Mouse (Mus musculus) granulocyte monocyte progenitor cell, adult 5-6 weeks (primary cell): ENCODE results near the gene Tenm4. TPM values are rescaled to one million over a fixed set of nuclear protein-coding genes. Genes with fewer than 3 reads are reported as not detected.

Source experiments
- ATAC-seq: replicated peaks from 2 replicates; pipeline ENCODE4 v1.8.0; 2016; ENCODE audit warnings: mild to moderate bottlenecking, moderate TSS enrichment, inconsistent platforms; ENCODE audit not compliant: poor library complexity, severe bottlenecking
- total RNA-seq, 2 experiments: library from RNA; stranded (forward) in 1 of 2; stranded (reverse) in 1 of 2; fragments of 200-712, 200-1000 nt in 1 of 2; fragments of >200 nt in 1 of 2; fragmentation: Nextera tagmentation in 1 of 2; gene quantifications; 2 replicates each; pipeline ENCODE4 v1.2.3; 2014 to 2017

Tenm4 gene
- total RNA-seq, 2 experiments from 2014 or later: not detected

DNA sequence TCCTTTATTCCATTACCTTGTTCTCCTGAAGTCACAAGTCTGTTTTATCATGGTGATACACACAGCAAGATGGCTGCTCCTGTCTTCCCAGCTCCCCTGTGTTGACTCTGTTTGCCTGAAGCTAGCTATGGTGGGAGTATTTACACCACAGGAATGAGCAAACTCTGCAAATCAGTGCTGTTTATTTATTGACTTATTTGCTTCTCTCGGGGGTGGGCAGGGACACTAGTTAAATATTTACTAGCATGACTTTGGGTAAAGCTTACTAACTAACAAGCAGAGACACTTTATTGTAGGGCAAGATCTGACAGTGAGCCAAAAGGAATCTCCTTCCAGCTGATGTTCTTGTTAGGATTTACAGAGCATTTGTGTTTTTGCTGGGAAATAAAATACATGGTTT, 160.1 kb downstream of the Tenm4 start:
- no peak for ATAC-seq

- no peak for ATAC-seq
Observed at GRCm38 (mm10) chr7:96334361-96334760, 163.3 kb downstream of the Tenm4 start.

GRCm38 (mm10) chr7:96336376-96336775, 165.3 kb downstream of the Tenm4 start:
- no peak for ATAC-seq

GRCm38 (mm10) chr7:96340826-96341225, 169.8 kb downstream of the Tenm4 start:
- ATAC-seq: no peak

DNA sequence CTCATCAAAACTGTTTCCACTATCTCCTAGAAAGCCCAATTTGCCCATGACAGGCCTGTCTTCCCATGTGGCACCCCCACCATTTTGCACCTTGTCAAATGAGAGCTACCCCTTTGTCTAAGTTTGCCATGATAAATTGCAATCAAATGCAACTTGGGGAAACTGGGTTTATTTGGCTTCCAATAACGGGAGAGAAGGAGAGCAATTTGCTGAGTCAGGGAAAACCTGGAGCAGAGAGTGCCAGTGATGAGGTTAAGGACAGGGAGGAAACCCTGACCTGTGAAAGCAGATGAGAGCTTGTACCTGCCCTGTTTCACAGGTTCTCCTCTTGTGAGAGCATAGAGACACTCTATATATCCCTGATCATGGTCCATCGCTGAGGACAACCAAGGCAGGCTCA, 170.4 kb downstream of the Tenm4 start:
- ATAC-seq: no peak

DNA sequence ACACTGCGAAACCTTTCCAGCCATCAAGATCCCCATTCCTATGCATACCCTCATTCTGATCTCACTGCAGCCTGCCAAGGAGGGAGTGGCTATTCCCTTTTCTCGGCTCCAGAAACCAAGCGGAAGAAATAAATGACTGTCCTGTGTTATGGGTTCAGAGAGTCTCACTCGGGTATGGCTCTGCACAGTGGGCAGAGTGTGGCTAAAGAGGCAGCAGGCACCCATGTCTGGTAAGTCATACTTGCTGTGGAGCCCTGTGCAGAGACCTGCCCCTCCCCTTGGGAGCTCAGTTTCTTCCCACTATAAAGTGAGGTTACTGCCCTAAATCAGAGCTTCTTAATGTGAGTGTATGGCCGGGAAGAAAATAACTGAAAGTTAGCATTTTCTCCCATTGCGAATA, 171.9 kb downstream of the Tenm4 start:
- no peak for ATAC-seq

DNA sequence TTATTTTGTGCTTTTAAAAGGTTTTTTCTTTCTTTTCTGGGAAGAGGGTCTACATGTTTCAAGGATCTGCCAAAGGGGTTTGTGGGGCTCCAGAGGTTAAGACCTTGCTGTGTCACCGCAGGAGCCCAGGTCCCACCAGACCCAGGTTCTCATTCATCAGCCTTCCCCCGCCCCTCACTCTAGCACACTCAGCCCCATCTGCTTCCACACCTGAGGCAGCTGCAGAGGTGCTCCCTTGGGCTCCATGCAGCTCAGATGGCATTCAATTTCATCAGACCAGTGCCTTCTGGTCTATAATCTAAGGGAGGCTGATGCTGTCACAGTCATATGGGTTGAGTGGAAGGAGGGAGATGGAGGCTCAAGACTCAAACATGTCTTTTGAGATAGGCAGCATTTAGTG, 172.6 kb downstream of the Tenm4 start:
- no peak for ATAC-seq

- no peak for ATAC-seq
Observed at GRCm38 (mm10) chr7:96352671-96353070, 181.6 kb downstream of the Tenm4 start.

- no peak for ATAC-seq
Observed at GRCm38 (mm10) chr7:96356285-96356811, 185.3 kb downstream of the Tenm4 start.

GRCm38 (mm10) chr7:96357550-96357949, 186.5 kb downstream of the Tenm4 start:
- ATAC-seq: no peak

DNA sequence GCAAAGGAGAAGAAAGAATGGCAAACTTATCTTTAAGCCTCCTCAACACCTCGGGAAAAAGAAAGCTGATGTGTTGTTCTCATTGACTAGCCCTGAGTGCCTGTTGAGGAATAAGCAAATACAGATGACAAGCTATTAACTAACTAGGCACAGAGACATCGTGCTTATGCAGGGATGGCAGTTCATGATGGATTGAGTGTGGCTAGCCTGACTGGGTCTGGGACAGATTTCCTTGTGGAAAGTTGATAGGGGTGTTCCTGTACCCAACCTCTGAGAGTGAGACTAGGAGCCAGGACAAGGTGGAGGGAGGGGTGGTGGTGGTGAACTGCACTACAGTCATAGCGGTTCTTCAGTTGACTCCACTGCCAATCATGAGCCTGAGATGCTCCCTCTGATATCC, 192.3 kb downstream of the Tenm4 start:
- no peak for ATAC-seq

DNA sequence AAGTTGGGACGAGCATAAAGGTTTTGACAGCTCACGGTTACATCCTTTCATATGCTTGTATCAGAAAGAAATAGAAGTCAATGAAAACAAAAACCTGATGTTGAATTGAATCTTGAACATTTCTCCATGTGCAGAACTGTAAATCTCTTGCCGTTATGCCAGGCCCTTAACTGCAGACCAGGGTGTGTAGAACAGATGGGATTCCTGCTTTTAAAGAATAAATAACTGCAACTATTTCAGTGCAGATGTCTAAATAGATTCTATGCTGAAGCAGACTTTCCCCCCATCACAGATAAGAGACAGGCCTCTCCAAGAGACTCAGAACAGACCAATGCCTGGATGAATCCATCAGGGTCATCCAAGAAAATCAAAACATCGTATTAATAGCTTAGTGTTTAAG, 198.9 kb downstream of the Tenm4 start:
- ATAC-seq: no peak

DNA sequence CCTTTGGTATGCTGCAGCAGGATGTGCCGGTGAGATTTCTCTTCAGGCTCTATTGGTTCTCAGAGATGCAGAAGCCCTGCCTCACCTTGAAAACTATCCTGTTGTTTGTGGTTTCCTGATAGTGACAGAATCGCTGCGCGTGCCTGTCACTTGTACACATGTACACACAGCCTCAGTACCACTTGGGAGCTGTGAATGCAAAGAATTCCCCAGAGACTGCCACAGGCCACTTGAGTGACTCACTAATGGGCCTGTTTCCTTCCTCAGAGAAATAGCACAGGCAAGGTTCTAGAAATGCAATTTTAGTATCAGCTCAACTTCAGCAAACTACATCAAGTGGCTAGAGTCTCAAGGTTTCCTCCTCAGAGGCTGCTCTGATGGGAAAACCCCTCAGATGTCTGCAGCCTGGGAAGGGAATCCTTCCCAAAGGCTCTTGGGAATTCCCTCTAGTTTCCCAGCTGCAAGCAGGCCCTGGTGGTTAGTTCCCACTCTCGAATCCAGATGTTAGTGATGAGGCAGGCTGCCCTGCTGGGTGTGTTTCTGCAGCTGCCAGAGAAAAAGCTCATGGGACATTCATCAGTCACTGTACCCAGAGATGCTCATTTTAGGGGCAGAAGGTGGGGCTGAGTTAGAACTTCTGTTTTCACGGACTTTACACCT, 203.1 kb downstream of the Tenm4 start:
- no peak for ATAC-seq

DNA sequence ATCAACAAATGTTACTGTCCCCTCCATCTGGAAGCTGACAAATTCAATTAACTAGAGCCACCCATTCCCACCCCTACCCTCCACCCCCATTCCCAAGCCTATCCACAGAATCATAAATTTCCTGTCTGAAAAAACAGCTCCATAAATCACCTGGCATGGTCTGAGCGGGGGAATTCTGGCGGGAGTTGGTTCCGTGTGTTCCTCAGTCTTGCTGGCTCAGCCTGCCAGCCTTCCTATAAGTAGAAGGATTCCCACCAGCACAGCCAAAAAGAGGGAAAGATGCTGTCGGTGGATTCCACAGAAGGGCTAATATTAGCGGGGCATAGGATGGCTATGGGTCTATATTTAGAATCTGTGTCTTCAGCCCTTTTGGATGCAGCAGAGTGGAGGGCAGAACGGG, 204.5 kb downstream of the Tenm4 start:
- no peak for ATAC-seq

DNA sequence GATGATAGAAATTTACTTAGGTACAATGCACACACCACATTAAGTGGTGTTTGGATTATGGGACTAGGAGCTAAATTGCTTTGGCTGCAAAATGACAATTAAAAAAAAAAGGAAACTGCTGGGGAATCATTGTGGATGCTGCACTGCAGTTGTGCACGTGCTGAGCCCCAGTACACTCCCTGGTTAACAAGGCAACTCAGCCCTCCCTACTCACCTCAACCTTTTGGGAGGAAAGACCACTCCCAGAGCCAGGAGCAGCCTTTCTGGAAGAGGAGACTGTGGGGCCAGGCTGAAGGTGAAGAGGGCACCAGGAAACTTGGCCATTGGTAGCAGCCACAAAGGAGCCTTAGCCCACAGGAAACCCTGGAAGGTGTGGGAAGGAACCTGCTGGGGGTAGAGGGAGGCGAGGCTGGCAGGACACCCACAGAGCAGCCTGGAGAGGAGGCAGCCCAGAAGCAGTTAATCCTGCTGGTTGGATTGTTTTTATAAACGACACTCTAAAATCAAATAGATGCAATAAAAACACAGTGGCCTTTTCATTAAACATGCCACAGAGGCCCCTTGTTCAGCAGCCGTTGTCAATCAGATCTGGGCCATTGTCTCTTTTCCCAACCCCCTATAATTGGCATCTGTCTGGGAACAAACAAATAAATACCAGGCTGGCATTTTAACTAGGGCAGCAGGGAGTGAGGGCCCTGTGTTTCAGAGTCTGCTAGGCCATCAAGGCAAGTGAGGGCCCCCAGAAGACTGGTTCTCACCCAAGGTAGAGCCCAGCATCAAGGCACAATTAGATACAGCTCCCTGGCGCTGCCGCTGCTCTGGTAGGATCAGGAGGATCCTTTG, 212.9 kb downstream of the Tenm4 start:
- no peak for ATAC-seq

DNA sequence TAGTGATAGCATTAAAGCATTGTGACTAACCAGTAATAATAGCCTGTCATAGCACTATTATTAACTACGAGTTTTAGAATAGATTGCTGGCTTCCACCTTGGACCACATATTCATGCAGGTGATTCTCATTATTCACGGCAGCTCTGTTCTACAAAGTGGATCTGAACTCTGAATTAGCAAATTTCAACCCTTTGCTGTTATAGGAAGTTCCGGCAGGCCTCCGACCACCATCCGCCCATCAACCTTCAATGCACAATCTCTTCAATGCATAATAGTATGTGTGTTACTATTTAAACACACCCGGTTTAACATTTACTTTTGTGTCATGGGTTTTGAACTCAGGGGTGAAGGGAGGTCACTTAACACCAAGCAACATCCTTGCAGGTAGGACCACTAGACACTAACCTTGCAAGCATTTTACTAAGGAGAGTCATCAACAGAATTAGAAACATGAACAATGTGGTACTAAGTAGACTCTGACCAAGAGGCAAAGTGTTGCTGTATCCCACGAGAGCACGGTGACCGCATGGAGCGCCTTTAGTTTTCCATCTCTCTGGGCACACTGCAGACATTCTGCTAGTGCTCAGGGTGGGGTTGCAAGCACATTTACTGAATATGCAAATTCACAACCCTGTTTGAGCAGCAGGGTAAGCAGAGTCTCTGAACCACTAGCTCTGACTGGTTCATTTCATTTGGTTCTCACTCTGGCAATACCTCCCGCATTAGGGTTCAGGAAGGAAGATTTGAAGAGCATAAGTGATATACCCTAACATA, 213.9 kb downstream of the Tenm4 start:
- no peak for ATAC-seq

DNA sequence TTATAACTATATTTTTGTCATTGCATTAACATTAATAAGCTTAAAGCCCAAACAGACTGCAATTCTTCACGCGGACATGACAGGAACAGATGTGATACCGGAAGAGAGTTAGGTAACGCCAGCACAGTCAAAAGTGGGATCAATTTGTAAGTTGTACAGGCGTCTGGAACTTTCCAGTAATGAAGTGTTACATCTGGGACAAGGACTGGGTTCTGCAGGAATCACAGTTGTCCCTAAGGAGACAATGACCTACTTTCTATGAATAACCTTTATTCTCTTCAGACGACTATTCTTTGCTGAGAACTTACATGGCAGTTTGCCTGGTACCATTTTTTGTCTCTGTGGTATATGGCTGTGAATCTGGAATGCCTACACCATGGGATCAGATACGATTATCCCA, 214.8 kb downstream of the Tenm4 start:
- ATAC-seq: no peak

DNA sequence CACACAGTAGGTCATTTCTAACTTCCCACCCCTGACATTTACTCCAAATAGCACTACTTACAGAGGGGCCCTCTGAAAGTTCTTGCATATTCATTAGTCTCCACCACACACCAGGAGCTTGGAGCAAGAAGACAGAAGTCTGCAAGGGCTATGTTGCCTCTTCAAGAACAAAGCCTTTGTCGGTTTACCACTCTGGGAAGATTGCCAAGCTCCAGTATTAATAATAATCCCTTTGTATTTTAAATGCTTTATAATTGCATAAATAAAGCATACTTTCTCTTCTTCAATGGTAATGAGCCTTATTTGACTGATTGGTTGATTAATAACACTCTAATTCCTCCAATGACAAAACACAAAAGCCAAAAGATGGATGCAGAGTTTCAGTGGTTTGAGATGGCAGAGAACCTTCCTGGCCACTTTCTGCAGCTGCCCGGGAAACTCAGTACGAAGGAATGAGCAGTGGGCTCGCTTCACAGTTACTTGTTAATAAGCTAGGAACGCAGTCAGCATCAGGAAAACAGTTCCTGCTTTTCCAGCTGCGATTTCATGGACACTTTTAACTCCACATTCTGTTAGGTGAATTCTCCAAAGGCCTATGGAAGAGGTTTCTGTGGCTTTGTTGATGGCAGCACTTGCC, 219.1 kb downstream of the Tenm4 start:
- ATAC-seq: no peak

GRCm38 (mm10) chr7:96390894-96391293, 219.8 kb downstream of the Tenm4 start:
- ATAC-seq: no peak

GRCm38 (mm10) chr7:96391797-96392472, 220.9 kb downstream of the Tenm4 start:
- ATAC-seq: no peak
